Mouse (Mus musculus): ENCODE data around the gene Ifnar2.

The Ifnar2 gene

DNA sequence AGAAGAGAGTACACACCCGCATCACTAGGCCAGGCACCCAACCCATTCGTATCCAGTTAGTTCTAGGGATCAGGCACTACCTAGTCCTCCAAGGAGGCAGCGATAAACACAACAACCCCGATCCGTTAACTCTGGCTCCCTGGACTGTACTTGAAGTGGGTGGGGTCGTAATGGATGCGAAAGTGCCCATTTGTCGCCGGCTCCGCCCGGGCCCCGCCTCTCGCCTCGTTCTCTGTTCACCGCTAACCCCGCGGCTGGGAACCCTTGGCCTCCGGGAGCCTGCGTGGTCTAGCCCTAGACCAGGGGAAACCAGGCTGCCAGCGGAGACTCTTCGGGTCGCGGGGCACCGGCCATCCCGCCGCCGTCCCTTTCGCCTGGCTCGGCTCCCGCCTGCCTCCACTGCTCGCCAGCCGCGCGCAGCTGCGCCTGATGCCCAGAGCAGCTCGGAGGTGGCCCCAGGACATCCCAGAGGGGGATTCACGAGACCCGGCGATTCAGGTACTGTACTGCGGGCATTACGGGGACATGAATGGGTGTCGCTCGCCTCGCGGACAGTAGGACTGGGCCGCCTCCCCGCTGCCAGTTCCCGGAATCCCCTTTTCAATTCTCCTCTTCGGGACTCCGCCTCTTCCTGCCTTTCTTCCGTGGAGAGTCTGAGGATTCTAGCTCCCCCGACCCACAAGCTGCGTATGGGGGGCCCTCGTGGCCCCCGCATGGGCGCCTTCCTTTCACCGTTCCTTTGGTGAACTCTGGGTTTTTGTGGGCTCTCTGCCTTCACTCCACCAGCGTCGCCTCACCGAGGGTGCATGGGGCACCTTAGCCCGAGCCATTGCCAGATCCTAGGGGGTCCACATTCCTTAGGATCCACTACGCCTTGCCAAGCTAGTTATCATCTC, at the start of gene Ifnar2:
Gene Ifnar2, plus strand, starts transcription at position 207 of the 896 bp plus-strand sequence.
- peak; percentile 86 for DNase-seq (ENCODE audit: low read depth, low spot score)

GRCm38 (mm10) chr16:91327605-91328004, 45.0 kb upstream of the Ifnar2 start:
- DNase-seq (ENCODE audit: low read depth, low spot score) = no peak

- no peak for DNase-seq (ENCODE audit: low read depth, low spot score)
Observed at GRCm38 (mm10) chr16:91328922-91329321, 43.7 kb upstream of the Ifnar2 start.

DNA sequence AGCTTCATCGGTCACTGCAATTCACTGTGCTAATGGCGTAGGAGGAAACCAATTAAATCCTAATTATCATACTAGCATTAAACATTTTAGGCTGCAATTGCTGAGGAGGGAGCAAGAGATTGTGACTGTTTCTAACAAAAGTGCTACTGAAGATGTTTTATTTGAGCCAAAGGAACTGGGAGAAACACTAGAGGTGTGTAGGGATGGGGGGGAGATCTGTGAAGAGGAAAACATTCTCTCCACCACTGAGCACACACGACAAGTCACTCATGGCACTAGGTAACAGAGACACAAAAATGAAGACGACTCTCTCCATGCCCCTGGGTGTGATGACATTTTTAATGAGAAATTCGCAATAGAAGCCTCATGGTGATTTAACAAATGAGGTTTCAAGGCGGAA, 42.1 kb upstream of the Ifnar2 start:
- no peak for DNase-seq (ENCODE audit: low read depth, low spot score)

DNA sequence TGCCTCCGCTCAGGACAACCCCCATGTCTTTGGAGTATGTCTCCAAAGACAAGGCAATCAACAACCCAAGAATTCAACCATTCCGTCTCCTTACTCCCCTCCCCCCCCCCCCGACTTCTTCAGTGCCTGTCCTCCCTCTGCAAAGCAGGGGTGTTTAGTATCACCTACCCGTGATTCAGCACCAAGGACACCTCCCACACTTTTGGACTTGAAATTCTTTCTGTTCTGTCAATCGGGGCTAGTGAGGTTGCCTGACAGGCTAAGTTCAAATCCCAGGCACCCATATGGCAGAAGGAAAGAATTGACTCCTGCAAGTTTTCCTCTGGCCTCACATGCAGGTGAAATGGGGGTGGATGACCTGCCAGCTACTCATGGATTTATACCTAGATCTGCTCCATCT, 41.4 kb upstream of the Ifnar2 start:
- peak; percentile 21 for DNase-seq (ENCODE audit: low read depth, low spot score)

DNA sequence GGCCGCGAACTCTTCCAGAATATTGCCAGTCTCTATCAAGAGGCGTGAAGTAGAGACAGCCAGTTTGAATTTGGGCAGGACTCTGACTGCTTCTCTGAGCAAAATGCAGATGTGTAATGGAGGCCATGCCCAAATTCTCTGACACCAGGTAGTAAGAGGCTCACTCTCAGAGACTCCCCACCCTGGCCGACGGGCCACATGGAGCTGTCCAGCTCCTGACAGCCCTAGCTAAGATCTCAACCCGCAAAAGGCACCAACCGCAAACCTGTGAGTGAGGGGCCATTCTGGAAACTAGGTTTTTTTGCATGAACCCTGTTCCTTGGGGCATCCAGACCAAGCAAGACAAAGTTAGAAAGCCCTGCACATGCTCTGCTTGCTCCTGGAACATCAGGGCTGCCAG, 39.7 kb upstream of the Ifnar2 start:
- no peak for DNase-seq (ENCODE audit: low read depth, low spot score)

DNA sequence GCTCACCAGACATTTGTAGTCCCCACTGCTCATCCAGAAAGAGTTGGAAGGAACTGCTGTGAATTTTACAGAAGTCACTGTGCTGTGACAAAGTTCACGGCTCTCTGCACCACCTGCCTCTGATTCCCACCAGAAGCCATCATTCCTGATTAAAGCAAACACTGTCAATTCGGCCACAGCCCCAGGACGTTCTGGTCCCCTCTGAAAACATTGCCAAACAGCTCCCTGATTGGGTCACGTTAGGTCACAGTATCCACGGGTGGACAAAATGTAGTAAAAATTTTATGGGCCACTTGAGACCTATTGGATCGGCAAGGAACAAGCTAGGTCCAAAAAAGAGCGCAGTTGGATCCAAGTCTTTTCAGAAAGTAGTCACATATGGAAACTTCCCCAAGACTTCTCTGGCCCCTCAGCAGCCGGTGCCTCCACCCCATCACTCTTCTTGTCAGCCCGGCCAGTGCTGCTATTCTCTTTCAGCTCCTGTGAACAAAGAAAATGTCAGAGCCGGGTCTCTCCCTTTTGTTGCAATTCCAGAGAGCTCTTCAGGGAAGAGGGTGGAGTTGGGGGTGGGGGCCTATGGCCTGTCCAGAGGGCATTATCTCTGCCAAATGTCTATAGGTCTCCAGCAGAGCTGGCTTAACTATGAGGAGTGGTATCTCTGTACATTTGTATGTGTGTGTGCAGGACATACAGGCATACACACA, 38.2 kb upstream of the Ifnar2 start:
- no peak for DNase-seq (ENCODE audit: low read depth, low spot score)

DNA sequence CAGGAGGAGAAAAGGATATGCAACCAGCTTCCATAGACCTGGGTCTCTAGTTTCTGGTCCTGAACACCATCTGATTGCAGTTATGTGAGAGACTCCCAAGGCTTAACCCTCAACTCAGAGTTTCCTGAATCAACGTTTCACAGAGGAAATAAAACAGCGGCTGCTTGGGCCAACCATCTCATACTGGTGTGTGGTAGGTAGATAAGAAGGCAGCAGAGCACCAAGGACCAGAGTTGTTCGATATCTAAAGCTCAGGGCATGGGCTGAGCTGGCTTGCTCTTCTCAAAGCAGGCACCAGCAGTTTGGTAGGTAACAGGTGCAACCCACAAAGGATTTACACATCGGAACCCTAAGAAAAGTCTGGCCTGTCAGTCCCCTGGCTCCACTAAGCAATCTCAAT, 35.8 kb upstream of the Ifnar2 start:
- no peak for DNase-seq (ENCODE audit: low read depth, low spot score)

- DNase-seq (ENCODE audit: low read depth, low spot score) = no peak
Observed at GRCm38 (mm10) chr16:91337480-91337879, 35.1 kb upstream of the Ifnar2 start.

DNA sequence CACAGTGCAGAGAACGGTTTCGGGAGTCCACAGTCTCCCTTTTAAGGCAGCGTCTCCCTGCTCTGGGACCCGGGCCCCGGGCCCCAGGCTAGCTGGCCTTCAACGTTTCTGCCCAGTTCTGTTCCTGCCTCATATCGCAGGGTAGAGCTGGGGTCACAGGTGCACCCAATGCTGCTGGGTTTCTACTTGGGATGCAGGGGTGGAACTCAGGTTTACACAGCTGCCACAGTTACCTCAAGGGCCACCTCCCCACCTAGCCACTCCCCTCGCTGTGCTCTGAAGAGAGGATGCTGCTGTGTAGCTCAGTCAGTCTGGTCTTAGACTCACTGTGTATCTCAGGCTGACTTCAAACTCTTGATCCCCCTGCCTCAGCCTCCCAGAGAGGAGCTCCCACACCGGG, 26.1 kb upstream of the Ifnar2 start:
- peak; percentile 79 for DNase-seq (ENCODE audit: low read depth, low spot score)

DNA sequence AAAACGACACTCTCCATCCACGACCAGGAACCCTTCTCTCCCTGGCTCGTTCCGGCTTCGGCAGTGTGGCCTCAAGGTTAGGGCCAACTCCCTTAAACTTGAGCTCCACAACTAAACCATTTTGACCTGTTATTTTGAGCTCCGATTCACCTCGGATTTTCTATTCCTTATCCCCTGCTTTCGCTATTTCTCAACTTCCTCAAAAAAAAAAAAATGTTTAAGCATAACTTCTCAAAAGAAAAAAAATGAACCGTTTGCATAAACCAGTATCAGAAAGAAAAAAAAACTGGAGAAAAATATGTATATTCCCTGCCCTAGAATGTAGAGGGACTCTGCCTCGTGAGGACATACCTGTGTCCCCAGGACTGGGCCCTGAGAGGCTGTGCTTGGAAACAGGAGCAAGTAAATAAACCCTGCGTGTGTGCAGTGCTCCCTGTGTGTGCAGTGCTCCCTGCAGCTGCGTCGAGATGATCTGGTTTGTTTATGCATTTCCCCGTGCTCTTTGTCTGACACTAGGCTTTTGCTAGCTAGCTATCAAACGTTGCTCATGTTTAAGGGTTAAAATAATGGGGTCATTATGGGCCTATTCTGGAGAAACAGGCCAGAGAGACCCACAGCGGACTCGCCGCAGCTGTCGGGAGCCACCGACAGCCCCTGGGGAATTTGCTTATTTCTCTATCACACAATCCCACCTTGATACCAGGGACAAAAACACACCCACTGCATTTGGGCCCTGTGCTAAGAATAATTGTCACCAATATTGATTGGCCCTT, 24.9 kb upstream of the Ifnar2 start:
- peak; percentile 93 for DNase-seq (ENCODE audit: low read depth, low spot score)

GRCm38 (mm10) chr16:91348264-91348565, 24.4 kb upstream of the Ifnar2 start:
- no peak for DNase-seq (ENCODE audit: low read depth, low spot score)

GRCm38 (mm10) chr16:91348588-91349330, 23.8 kb upstream of the Ifnar2 start:
- peak; percentile 85 for DNase-seq (ENCODE audit: low read depth, low spot score)

GRCm38 (mm10) chr16:91352084-91352562, 20.5 kb upstream of the Ifnar2 start:
- DNase-seq (ENCODE audit: low read depth, low spot score) = peak; percentile 81

DNA sequence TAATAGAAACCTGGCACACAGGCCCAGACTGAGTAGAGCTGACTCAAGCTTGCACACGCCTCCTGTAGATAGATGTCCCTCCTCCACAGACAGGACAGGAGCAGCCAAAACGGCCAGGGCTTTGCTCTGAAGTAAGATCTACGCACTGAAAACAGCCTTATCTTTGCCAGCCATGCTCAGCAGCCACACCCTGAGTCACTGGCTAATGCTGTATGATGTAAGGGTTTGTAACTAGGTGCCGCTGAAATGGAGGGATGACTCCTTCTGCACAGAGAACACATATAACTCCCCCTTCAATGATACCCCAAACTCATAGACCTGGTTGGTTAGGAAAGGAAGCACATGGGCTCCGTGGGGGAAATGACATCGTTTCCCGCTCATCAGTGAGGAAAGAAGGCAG, 19.8 kb upstream of the Ifnar2 start:
- DNase-seq (ENCODE audit: low read depth, low spot score) = no peak

DNA sequence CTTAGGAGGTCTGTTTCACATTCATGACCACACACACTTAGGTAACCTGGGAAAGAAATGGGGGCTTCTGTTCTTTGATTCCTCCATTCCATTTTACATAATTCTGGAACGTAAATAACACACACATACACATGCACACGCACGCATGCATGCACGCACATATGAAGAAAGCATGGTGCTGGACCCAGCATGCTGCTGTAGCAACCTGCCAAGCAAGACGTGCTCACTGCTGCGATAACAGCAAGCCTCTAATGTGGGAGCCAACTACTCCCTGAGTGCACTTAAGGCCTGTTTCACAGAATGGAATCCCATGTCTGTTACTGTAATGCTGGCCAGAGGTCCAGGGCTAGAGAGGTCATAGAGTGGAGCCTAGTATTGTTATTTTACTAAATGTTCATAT, 19.4 kb upstream of the Ifnar2 start:
- no peak for DNase-seq (ENCODE audit: low read depth, low spot score)

GRCm38 (mm10) chr16:91353638-91354037, 18.9 kb upstream of the Ifnar2 start:
- no peak for DNase-seq (ENCODE audit: low read depth, low spot score)

GRCm38 (mm10) chr16:91354599-91354998, 18.0 kb upstream of the Ifnar2 start:
- DNase-seq (ENCODE audit: low read depth, low spot score) = peak; percentile 82

GRCm38 (mm10) chr16:91355160-91355559, 17.4 kb upstream of the Ifnar2 start:
- peak; percentile 85 for DNase-seq (ENCODE audit: low read depth, low spot score)

- no peak for DNase-seq (ENCODE audit: low read depth, low spot score)
Observed at GRCm38 (mm10) chr16:91356760-91357525, 15.6 kb upstream of the Ifnar2 start.

GRCm38 (mm10) chr16:91357526-91357900, 15.1 kb upstream of the Ifnar2 start:
- no peak for DNase-seq (ENCODE audit: low read depth, low spot score)

Measured in A20 (cell line).